Mouse (Mus musculus): ENCODE measurements around the gene Cipc.

Cipc gene

DNA sequence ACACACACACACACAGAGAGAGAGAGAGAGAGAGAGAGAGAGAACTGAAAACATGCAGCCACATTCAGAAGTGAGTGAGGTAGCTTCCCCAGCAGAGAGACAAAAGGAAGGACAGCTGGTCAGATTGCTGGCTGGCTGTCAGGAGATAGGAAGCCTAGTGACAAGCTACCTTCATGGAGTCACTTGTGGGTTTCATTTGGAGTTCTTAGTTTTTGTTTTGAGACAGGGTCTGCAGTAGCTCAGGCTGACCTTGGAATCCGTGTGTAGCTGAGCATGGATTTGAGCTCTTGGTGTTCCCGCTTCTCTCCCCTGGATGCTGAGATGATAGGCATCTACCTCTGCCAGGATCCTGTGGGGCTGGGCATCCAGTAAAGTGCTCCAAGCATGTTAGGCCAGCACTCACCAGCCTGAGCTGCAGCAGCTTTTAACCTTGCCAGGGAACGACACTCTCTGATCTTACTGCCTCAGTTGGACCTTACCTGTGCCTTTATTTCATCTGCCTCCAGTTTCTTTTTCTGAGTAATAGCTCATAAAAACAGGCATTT, 14.0 kb downstream of the Cipc start:
- no peak for DNase-seq

DNA sequence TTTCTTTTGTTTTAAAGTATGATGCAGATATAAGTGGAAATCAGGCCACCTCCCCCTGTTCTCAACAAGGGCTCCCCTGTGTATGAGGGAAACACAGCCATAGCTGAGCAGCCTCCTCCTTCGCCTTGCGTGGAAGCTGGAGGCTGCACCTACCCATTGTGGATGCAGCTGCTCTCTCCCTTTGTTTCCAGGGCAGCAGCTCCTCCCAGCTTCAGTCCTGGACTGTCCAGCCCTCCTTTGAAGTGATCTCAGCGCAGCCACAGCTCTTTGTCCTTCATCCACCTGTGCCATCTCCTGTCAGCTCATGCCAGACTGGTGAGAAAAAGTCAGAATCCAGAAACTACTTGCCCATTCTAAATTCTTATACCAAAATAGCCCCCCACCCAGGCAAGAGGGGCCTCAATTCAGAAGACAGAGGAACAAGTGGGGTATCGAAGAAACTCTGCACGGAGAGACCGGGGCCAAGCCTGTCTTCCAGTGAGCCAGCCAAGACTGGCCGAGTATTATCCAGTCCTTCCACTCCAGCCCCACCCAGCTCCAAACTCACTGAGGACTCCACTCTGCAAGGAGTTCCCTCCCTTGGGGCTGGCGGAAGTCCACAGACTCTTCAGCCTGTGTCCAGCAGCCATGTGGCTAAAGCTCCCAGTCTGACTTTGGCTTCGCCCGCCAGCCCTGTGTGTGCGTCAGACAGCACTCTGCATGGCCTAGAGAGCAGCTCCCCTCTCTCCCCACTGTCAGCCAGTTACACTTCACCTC, 14.9 kb downstream of the Cipc start:
- no peak for DNase-seq

DNA sequence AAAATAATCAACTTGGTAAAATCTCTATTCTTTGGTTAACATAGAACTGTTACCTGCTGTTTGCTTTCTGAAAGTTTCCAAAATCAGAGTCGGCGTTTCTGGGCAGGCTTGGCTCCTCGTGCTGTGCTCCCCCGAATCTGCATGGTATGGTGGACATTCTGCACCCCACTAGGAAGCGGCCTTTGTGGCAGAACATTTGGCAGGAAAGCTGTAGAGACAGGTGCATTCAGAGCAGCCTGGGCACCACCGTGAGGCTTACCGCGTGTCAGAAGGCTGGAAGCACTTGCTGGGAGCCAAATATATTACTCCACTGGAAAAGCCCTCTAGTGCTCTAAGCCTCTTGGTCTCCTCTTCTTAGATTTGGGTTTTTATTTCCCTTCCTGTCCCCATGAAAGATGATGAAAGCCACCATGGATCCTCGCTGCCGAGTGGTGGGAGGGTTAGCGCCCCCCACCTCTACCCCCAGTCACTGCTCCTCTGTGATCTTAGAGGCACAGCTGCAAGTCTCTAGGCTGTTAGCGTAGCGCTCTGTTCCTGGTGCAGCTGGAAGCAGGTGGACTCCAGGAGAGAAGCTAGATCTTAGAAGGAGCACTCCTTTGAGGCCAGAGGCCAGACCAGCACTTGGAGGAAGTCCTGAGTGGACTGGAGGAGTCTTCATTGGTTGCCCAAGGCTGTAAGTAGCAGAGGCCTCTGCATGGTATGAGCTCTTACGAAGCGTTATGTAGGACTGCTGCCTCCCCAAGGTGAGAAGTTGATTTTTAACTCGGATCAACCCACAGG, 17.6 kb downstream of the Cipc start:
- peak; percentile 15 for DNase-seq

DNA sequence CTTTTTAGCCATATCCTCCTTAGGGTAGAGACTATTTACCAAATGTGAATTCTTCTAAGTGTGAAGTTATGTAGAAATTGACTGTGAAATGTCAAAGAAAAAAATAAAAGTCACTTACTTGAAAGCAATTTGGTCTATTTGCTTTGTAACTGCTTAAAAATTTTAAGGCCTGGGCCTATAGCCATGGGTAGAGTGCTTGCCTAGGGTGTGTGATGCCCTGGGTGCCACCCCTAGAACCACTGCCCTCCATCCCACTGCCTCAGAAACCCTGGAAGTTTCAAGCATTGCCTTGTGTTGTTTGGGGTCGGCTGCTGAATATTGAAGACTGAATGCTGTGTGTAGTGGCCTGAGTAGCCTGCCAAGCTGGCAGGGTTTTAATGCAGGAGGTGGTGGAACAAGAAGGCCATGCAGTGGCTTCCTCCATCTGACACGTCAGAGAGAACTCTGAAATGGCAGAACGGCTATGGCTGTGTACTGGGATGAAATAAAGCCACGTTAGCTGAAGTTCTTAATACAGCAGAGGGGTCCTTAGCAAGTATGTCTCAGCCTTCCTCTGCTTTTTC, 18.5 kb downstream of the Cipc start:
- DNase-seq = no peak

DNA sequence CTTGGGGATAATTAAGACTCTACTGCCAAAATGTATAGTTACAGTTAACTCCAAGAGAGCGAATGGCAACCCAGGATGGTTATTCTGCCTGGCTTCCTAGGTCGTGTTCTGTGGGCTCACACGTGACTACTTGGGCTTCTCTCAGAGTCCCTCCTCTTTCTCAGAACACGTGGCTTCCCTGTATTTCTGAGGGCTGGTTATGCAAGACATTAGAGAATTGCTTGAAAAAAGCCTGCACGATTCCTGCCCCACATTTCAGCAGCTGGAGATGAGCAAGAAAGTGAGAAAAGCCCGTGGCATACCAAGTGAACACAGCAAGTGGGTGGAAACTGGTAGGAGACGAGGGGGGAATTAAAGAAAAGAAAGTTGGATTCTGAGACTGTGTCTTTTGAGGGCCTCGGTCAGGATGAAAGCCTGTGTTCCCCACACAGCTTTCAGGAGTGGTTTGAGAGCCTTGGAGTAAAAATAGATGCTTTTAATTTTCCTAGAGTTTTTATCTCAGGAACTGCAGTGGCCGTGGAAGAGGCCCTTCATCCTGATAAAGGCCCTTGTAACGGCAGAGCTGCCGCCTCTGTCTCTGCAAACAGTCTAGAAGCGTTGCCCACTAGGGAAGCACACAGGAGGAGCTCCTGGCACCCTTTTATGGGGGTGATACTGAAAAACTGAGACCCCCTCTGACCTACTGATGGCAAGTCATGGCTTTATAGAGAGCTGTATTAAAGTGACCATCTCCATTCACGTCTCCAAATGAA, 21.8 kb downstream of the Cipc start:
- no peak for DNase-seq

DNA sequence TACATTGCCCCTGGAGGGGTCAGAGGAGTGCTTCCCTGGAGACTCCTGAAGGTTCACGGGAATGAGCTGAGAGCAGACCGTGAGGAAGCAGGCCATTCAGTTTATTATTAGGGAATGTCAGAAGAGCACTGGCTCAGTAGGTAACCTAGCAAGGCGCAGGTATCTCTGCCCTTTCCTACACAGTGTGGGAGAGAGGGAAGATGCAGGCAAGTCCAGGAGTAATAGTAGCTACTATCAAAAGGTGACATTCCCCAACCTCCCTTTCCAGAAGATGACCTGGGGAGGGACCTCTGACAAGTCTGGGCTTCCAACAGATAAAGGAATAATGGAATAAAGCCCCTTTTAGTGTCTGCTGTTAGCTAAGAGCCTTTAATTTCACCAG, 22.4 kb downstream of the Cipc start:
- DNase-seq = no peak

DNA sequence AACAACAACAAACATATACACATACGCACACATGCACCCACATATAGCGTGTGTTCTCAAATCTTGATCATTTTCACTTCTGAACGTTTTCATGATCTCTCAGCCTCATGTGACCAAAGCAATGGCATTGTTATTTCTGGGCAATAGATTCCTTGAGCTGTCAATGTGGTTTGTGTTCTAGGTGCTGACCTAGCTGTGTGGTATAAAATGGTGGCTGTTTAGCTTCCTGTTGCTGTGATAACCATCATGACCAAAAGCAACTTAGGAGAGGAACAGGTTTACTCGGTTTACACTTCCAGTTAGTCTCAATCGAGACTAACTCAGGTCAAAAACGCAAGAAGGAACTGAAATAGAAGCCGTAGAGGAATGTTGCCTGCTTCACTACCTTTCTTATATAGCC, 24.2 kb downstream of the Cipc start:
- no peak for DNase-seq

DNA sequence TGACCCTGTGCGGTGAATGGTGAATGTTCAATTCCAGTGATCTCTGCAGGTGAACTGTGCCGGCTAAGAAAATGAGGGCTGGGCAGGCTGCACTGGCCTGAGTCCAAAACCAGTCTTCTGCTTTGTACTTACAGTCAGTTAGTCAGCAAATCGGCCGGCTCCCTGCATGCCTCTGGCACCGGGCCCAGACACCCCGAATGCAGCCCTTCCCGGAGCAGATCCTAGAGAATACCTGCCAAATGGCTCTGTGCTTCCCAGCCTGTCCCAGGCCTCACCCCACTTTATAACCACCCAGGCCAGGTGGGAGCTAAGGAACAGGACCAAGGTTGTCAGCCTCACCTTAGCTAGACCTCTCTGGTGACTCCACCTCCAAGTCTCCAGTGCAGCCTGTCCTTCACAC, 26.4 kb downstream of the Cipc start:
- DNase-seq = peak; percentile 87

DNA sequence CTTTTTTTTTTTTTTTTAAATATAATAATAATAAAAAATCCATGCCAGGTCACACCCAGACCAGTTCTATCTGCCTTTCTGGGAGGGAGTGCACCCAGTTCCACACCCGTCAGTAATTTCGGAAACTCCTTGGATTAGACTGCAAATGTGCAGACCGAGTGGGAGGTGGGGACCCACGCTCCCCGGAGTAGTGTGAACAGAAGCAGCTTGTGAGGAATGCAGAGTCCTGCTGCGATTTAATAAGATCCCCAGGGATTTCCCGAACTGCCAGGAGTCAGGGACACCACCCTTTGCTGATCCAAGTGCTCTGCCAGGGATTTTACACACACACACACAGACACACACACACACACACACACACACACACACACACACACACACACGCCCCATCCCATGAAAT, 26.9 kb downstream of the Cipc start:
- no peak for DNase-seq

DNA sequence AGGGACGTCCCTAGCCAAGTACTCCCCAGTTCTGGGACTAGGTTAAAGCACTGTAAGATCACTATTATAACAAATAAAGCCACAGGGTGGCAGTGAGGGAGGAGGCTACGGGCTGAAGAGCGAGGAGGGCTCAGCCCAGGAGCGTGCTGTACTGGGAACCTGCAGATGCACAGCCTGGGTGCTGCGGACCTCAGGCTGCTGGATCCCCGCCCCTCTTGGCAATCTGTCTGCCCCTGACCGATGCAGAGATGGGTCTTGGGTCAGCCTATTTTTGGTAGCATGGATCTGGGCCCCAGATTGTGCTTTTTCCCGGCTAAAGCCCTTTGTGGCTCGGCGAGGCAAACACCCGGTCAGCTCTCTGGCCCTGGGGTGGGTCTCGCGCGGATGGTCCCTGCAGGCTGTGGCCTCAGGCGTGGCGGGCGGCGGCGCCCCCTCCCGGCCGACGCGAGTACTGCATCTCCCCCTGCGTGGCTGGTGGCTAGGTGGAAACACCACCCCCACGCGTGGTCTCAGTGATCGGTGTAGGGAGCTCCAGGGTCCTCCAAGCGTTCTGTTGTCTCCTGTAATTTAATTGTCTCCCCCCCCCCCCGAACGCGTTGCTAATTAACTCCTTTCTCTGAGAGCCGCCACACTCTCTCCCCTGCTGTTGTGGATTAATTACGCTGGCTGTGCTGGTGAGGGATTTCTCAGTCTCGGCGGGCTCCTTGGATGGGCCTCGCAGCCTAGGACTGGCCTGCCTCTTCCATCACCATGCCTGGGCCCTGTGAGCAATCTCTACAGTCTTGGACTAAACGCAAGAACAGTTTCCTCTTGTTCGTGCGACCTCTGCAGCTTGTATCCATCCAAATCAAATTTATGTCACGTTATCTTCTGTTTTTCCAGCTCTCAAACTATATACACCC, 27.8 kb downstream of the Cipc start:
- DNase-seq = peak; percentile 33

DNA sequence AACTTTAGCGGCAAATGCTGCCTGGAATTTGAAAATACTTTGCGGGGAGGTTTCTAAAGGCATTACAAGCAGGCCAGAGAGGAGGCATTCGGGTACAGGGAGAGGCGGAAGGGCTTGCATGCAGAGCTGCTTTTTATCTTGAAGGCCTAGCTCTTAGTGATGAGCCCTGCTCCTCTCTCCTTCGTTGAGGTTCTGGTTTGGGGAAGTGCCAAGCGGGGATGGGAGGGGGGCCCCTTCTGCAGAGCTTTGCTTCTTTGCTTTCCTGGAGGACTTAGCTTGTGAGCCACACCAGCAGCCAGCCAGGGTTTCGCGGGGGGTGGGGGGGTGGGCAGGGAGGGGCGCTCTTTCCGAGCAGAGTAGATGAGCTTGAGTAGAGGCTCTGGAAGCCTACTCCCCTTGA, 28.9 kb downstream of the Cipc start:
- DNase-seq = no peak

DNA sequence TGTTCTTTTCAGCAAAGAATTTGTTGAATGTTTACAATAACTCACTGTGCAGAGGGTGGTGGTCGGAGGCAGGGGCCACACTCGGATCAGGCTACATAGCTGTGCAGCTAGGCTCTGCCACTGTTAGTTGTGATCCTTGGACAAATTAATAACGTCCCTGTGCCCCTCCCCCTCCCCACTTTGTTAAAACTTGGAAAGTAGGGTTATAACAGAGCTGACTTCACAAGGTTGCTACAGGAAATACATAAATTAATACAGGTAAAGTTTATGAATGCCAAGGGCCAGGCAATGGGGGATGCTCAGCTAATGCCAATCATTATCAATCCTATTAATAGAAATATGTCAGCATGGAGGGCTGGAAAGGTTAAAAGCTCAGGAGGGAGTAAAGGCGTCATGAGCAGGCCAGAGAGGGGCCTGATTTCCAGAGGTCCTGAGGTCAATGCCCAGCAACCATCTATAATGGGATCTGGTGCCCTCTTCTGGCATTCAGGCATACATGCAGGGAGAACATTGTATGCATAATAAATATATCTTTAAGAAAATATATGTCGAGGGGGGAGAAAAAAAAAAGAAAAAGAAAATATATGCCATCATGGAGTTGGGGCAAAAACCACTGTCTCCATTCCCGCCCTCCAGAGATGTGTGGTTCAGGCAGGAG, 29.8 kb downstream of the Cipc start:
- DNase-seq = no peak

DNA sequence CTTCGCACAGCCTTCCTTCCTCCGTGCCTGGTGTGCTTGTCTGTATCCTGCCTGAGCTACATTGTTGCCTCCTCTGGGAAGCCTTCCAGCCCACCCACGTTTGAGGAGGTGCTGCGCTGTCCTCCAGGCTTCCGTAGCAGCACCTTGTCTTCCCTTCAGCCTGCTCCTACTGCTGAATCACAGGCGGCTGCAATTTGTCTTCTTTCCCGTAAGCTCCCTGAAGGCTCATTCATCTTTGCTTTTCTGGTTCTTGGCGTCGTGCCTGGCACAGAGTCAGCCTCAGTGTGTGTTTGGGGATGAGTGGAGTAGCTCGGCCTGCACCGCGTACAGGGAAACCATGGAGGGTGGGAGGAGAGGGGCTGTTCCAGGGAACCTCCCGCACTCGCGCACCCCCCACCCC, 31.0 kb downstream of the Cipc start:
- DNase-seq = no peak

DNA sequence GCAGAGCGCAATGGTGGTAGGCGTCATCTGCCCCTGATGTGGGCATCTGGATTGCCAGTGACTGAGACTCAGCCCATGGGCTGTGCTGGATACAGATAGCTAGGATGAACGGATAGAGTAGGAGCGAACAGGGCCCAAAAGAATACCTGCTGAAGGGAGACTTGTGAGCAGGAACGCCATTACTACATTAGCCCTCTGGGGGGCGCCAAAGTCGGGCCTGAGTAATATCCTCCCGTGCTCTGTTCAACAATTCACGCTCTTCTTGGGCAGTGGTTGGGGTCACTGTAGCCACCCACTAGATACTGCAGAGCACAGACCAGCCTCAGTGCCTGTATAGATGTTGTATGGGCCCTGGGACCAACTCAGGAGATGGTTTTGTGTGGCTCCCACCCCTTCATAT, 34.3 kb downstream of the Cipc start:
- no peak for DNase-seq

DNA sequence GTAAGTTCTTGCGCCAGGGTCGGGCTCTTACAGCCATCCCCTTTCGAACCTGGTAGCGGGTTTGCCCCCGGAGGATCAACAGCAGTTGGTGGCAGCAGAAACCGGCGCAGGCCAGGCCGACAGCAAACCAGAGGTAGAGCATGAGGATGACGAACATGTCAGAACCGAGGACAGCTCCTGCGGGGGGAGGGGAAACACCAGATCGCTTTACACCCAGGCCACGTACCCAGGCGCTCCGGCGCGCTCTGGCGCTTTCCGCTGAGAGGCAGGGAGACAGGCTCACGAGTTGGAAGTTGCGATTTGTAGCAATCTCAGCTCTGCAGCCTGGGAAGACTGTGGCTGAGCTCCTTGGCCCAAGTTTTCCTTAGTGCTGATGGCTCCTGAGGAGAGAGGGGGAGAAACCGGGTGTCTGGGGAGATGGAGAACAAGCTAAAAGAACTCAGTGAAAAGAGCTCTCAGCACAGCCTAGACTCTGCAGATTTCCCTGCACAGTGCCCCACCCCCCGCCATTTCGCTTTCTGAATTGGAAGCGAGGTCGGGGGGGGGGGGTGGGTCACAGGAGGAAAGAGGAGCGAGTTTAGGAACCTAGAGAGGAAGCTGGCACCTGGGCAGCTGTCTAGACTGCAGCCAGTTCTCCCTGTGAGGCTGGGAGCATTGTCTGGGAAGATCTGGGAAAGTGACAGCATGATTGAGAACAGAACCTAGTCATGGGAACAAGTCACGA, 36.8 kb downstream of the Cipc start:
- DNase-seq = peak; percentile 29

DNA sequence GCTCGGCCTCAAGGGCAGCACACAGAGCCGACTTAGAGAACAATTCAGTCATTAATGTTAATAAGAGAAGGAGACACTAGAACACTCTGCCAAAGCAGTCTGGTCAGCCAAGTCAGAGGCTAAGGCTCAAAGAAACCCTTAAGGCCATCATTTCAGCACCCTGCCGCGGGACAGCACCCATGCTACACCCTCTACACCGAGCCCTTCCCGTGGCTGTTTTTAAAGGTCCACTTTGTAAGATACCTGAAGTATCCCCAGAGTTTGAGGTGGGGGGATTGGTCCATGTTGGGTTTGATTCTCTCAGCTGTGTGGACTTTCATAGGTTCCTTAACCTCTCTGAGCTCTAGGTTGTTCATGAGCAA, 37.3 kb downstream of the Cipc start:
- DNase-seq = no peak

DNA sequence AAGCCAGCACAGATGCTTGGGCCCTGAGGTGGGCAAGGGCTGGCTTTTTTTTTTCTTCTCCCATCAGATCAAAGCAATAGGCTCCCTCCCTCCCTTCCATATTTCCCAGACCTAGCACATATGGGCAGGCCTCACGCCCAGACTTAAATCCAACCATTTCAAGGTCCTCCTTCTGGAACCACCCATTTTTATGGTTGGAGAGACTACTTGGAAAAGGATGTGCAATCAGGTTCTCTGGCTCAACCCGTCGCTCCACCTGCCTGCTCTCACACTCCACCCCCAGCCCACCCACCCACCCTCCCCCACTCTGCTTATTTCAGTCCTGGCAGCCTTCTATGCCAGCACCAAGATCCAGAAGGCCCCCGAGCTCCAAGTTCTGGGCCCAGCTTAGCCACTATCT, 39.7 kb downstream of the Cipc start:
- no peak for DNase-seq

DNA sequence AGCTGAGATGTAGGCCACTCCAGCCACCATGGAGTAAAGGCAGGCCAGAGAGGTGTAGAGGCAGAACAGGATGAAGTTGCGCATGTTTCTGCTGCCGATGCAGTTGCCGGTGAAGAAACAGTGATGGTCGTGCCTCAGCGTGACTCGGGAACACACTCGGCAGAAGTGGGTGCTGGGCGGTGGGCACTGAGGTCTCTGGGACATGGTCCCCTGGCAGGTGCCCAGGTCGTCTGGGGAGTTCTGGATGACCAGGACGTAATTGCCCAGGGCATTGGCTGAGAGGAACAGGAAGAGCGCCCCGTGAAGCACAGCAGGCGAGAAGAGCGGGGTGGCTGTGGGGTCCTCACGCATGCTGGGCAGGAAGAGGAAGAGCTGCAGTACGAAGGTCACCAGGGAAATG, 41.4 kb downstream of the Cipc start:
- DNase-seq = no peak

DNA sequence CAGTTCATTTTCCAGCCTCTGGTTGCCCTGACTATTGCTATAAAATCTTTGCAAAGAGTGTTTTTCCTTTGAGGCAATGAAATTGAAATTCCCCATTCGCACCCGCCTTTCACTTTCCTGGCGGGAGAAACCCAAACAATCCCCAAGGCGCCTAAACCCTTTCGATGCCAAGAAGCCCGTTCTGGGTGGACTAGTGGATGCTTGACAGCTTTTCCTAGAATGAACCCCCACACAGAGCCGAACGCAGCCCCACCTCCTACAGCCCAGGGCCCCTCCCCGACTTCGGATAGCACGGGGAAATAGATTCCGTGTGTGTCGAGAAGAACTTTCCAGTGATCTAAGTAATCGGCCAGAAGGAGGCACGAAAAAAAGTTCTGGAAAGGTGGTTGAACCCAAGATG, 42.5 kb downstream of the Cipc start:
- DNase-seq = no peak

DNA sequence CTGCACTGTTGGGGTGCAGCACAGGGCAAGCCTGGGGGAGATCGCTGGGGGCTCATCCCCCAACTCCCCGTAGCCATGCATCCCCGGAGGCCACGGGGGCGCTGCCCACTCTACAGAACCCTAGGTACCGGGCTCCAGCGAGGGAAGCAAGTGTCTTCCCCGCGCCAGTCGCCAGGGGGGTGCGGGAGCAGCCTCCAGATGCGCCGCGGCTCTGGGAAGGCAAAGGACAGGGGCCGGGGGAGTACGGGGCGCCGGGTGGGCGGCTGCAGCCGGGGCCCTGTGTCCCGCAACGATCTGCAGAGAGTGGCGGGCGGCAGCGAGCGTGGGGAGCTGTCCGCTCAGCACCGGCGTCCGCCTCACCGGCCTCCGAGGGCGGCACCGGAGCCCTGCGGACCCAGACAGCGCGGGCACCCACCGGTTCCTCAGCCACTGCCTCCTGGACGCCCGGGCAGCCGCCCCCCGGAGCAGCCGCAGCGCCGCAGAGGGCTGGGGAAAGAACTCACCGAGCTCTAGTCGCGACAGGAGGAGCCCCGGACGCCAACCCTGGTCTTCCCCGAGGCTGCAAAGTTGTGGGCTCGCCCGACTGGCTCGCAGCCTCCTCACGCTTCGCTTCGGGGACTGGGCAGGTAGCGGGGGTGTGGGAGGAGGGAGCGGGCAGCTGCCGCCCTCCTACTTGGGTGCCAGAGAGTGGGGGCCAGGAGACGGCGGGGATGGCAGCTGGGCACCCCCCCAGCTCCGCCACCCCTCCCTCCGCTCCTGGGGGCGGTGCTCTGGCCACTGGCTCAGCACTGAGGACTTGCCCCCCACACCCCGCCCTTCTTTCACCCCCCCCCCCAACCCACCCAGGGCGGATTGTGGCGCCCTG, 43.3 kb downstream of the Cipc start, which contains the start of gene Zdhhc22:
TSS of gene Zdhhc22 (minus strand) at position 541 of the 865 bp plus-strand sequence.
- no peak for DNase-seq
